Mouse (Mus musculus): ENCODE data around the gene Cope. TPM values are rescaled to one million over a fixed set of nuclear protein-coding genes. Genes with fewer than 3 reads are reported as not detected.

Gene Cope
- polyA plus RNA-seq, 1 experiment from 2014 or later: 209 TPM

- Histone ChIP-seq H3K27ac (ENCODE audit: low read length) (peak overlapping the region; percentile 96), H3K9me3 (replicated peaks; ENCODE audit: control insufficient read depth, low read length) (no peaks in the 10 kb centered on the region), H3K4me1 (ENCODE audit: control insufficient read depth, low read depth, low read length) (peaks cover 73% of the 10 kb centered on the region), H3K36me3 (ENCODE audit: control insufficient read depth, insufficient read depth) (peaks cover 15% of the 10 kb centered on the region), H3K4me3 (ENCODE audit: low read depth, low read length) (peak overlapping the region; percentile 96), H3K4me2 (ENCODE audit: low read depth, low read length) (peak overlapping the region; percentile 97), H3K27me3 (ENCODE audit: control insufficient read depth, insufficient read depth, low read depth, low read length) (no peaks in the 10 kb centered on the region), H3K9ac (ENCODE audit: low read depth, low read length) (peak overlapping the region; percentile 99)
- WGBS (ENCODE audit: insufficient replicate concordance): 29% methylated on average over 15 of the region's 15 CpGs
- no peak for ATAC-seq (ENCODE audit: low read depth)
Measured at GRCm38 (mm10) chr8:70351035-70351999, 49.0 kb downstream of the Cope start.

DNA sequence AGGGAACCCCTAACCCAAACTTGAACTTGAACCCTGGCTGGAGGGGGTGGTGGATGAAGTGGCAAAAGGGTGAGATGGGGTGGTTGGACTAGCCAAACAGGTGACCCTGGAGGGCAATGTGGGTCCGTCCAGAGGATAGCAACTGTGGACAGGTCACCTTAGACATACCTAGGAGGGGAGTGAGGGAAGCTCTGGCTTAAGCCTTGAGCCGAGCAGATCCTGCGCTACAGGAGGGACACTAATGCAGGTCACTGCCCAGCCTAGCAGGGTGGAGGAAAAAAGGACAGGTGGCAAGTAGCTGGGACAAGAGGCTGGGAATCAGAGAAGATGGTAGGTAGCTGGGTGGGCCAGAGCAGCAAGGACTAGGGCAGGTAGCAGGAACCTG is 49.7 kb downstream of the Cope start:
- no peak for ATAC-seq (ENCODE audit: low read depth)
- Histone ChIP-seq H3K9ac (ENCODE audit: low read depth, low read length) (peak overlapping the region; percentile 99), H3K4me1 (ENCODE audit: control insufficient read depth, low read depth, low read length) (peaks cover 77% of the 10 kb centered on the region), H3K4me3 (ENCODE audit: low read depth, low read length) (peak overlapping the region; percentile 96), H3K4me2 (ENCODE audit: low read depth, low read length) (peak overlapping the region; percentile 97), H3K27me3 (ENCODE audit: control insufficient read depth, insufficient read depth, low read depth, low read length) (no peaks in the 10 kb centered on the region), H3K36me3 (ENCODE audit: control insufficient read depth, insufficient read depth) (peaks cover 11% of the 10 kb centered on the region), H3K27ac (ENCODE audit: low read length) (peak overlapping the region; percentile 96), H3K9me3 (replicated peaks; ENCODE audit: control insufficient read depth, low read length) (no peaks in the 10 kb centered on the region)
- 5% methylated on average over 3 of the region's 3 CpGs for WGBS (ENCODE audit: insufficient replicate concordance)

GRCm38 (mm10) chr8:70352657-70353151 is 50.4 kb downstream of the Cope start:
- Histone ChIP-seq H3K4me3 (ENCODE audit: low read depth, low read length) (peak overlapping the region; percentile 96), H3K36me3 (ENCODE audit: control insufficient read depth, insufficient read depth) (peaks cover 11% of the 10 kb centered on the region), H3K4me1 (ENCODE audit: control insufficient read depth, low read depth, low read length) (peaks cover 81% of the 10 kb centered on the region), H3K27me3 (ENCODE audit: control insufficient read depth, insufficient read depth, low read depth, low read length) (no peaks in the 10 kb centered on the region), H3K9ac (ENCODE audit: low read depth, low read length) (peak overlapping the region; percentile 99), H3K4me2 (ENCODE audit: low read depth, low read length) (peak overlapping the region; percentile 97), H3K9me3 (replicated peaks; ENCODE audit: control insufficient read depth, low read length) (no peaks in the 10 kb centered on the region), H3K27ac (ENCODE audit: low read length) (peak overlapping the region; percentile 96)
- ATAC-seq (ENCODE audit: low read depth): peak; percentile 28
- WGBS (ENCODE audit: insufficient replicate concordance): under 1% methylated on average over 49 of the region's 64 CpGs

GRCm38 (mm10) chr8:70353194-70353817 is 51.0 kb downstream of the Cope start, which contains the start of gene Upf1:
Upf1 (minus strand) TSS chr8:70353278.
- under 1% methylated on average over 65 of the region's 69 CpGs for WGBS (ENCODE audit: insufficient replicate concordance)
- peak; percentile 85 for ATAC-seq (ENCODE audit: low read depth)
- Histone ChIP-seq H3K9ac (ENCODE audit: low read depth, low read length) (peak within 1 kb of the TSS; percentile 99), H3K36me3 (ENCODE audit: control insufficient read depth, insufficient read depth) (peaks cover 11% of the 10 kb centered on the region), H3K27me3 (ENCODE audit: control insufficient read depth, insufficient read depth, low read depth, low read length) (no peaks in the 10 kb centered on the region), H3K4me3 (ENCODE audit: low read depth, low read length) (peak within 1 kb of the TSS; percentile 96), H3K4me1 (ENCODE audit: control insufficient read depth, low read depth, low read length) (peaks cover 76% of the 10 kb centered on the region), H3K9me3 (replicated peaks; ENCODE audit: control insufficient read depth, low read length) (no peaks in the 10 kb centered on the region), H3K27ac (ENCODE audit: low read length) (peak within 1 kb of the TSS; percentile 96), H3K4me2 (ENCODE audit: low read depth, low read length) (peak within 1 kb of the TSS; percentile 97)

GRCm38 (mm10) chr8:70354004-70354403 is 51.7 kb downstream of the Cope start:
- peaks cover 69% of the 10 kb centered on the region for H3K4me1 ChIP-seq (ENCODE audit: control insufficient read depth, low read depth, low read length)
- H3K27me3 ChIP-seq (ENCODE audit: control insufficient read depth, insufficient read depth, low read depth, low read length): no peaks in the 10 kb centered on the region
- peaks cover 9% of the 10 kb centered on the region for H3K36me3 ChIP-seq (ENCODE audit: control insufficient read depth, insufficient read depth)
- peak overlapping the region; percentile 59 for H3K9ac ChIP-seq (ENCODE audit: low read depth, low read length)
- H3K4me2 ChIP-seq (ENCODE audit: low read depth, low read length): peak overlapping the region; percentile 86
- 30% methylated on average over 4 of the region's 4 CpGs for WGBS (ENCODE audit: insufficient replicate concordance)
- H3K9me3 ChIP-seq (replicated peaks; ENCODE audit: control insufficient read depth, low read length): no peaks in the 10 kb centered on the region
- peak overlapping the region; percentile 96 for H3K27ac ChIP-seq (ENCODE audit: low read length)
- ATAC-seq (ENCODE audit: low read depth): no peak
- peak overlapping the region; percentile 96 for H3K4me3 ChIP-seq (ENCODE audit: low read depth, low read length)

GRCm38 (mm10) chr8:70356111-70356510 is 53.8 kb downstream of the Cope start:
- peak; percentile 76 for ATAC-seq (ENCODE audit: low read depth)
- Histone ChIP-seq H3K9ac (ENCODE audit: low read depth, low read length) (peak overlapping the region; percentile 0), H3K36me3 (ENCODE audit: control insufficient read depth, insufficient read depth) (no peaks in the 10 kb centered on the region), H3K27me3 (ENCODE audit: control insufficient read depth, insufficient read depth, low read depth, low read length) (no peaks in the 10 kb centered on the region), H3K4me2 (ENCODE audit: low read depth, low read length) (peak overlapping the region; percentile 60), H3K4me1 (ENCODE audit: control insufficient read depth, low read depth, low read length) (peaks cover 48% of the 10 kb centered on the region), H3K27ac (ENCODE audit: low read length) (peak overlapping the region; percentile 87), H3K9me3 (replicated peaks; ENCODE audit: control insufficient read depth, low read length) (peaks cover 2% of the 10 kb centered on the region; the same call in 1 of the 2 replicates), H3K4me3 (ENCODE audit: low read depth, low read length) (peak overlapping the region; percentile 2)
- 28% methylated on average over 1 of the region's 1 CpGs for WGBS (ENCODE audit: insufficient replicate concordance)

DNA sequence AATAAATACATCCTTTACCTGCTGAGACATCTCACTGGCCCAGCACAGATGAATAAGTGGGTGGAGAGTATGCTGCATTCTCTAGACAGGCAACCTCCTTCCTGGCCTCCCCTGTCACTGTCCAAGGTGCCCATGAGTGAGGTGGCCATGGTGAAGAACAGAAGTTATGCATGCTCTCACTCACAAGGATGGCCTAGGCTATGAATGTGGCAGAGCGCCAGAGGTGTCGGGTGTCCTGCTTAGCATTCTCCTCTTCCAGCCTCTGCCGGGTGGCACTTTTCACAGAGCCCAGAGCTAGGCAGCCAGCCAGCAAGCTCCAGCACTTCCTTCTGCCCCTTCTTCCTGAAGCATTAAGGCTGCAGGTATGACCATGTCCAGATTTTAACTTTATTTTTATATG is 57.1 kb downstream of the Cope start:
- H3K4me2 ChIP-seq (ENCODE audit: low read depth, low read length): no peak overlapping the region
- H3K9ac ChIP-seq (ENCODE audit: low read depth, low read length): no peak overlapping the region
- WGBS (ENCODE audit: insufficient replicate concordance): 65% methylated on average over 3 of the region's 3 CpGs
- no peak for ATAC-seq (ENCODE audit: low read depth)
- peaks cover 33% of the 10 kb centered on the region for H3K4me1 ChIP-seq (ENCODE audit: control insufficient read depth, low read depth, low read length)
- H3K36me3 ChIP-seq (ENCODE audit: control insufficient read depth, insufficient read depth): no peaks in the 10 kb centered on the region
- peaks cover 2% of the 10 kb centered on the region; the same call in 1 of the 2 replicates for H3K9me3 ChIP-seq (replicated peaks; ENCODE audit: control insufficient read depth, low read length)
- H3K27ac ChIP-seq (ENCODE audit: low read length): no peak overlapping the region
- H3K27me3 ChIP-seq (ENCODE audit: control insufficient read depth, insufficient read depth, low read depth, low read length): no peaks in the 10 kb centered on the region
- no peak overlapping the region for H3K4me3 ChIP-seq (ENCODE audit: low read depth, low read length)

- no peak overlapping the region for H3K4me2 ChIP-seq (ENCODE audit: low read depth, low read length)
- WGBS (ENCODE audit: insufficient replicate concordance): 44% methylated on average over 4 of the region's 4 CpGs
- H3K9ac ChIP-seq (ENCODE audit: low read depth, low read length): no peak overlapping the region
- peaks cover 2% of the 10 kb centered on the region; the same call in 1 of the 2 replicates for H3K9me3 ChIP-seq (replicated peaks; ENCODE audit: control insufficient read depth, low read length)
- H3K4me3 ChIP-seq (ENCODE audit: low read depth, low read length): no peak overlapping the region
- H3K27ac ChIP-seq (ENCODE audit: low read length): no peak overlapping the region
- no peak for ATAC-seq (ENCODE audit: low read depth)
- H3K4me1 ChIP-seq (ENCODE audit: control insufficient read depth, low read depth, low read length): peaks cover 21% of the 10 kb centered on the region
- no peaks in the 10 kb centered on the region for H3K27me3 ChIP-seq (ENCODE audit: control insufficient read depth, insufficient read depth, low read depth, low read length)
- H3K36me3 ChIP-seq (ENCODE audit: control insufficient read depth, insufficient read depth): no peaks in the 10 kb centered on the region
Measured at GRCm38 (mm10) chr8:70360769-70361168, 58.5 kb downstream of the Cope start.

Measured in liver, embryonic 16.5 days (tissue).